Mouse (Mus musculus): ENCODE measurements at regions not wholly inside any gene's neighbourhood (a gene's known extent, or its start where the extent isn't known, plus 50 kb on each side); places are given as distances from the start of the nearest gene placed in this dataset.
A peak's percentile ranks its signal among the peaks of the same experiment; 100 is the strongest.

DNA sequence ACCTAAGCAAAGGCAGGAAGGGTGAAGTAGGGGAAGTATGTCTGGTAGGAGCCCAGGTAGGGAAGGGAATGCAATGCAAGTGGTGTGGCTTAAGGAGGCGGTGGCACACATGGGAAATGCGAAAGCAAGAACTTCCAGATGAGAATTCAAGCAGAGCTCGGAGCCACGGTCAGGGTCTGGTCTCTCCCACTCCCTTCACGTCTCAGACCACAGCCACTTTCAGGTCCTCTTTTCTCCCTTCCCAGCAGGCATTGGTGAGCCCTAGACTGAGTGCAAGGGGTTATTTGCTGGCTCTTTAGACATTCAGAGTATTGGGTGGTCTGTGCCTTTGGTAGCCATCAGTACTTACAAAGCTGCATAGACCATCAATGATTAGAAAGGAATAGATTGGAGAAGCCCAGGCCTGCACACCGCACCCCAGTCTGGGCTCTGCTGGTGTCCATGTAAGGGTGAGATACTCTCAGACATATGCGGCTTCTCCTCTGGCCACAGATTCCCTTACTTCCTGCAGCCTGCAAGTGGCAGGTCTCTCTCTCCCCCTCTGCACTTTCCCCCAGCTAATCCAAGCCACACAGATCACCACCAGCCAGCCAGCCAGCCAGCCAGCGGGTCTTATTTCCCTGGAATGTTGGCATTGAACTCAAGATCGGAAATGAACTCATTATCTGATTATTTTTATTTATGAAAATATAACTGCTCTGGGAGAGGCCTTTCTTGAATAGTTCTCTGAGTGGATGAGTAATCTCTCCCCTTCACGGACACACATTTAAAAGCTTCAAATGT, 113.6 kb downstream of the Zfp36l2 start:
- no peak for DNase-seq (ENCODE audit: low read depth in 2 of 2, low spot score in 2 of 2)

DNA sequence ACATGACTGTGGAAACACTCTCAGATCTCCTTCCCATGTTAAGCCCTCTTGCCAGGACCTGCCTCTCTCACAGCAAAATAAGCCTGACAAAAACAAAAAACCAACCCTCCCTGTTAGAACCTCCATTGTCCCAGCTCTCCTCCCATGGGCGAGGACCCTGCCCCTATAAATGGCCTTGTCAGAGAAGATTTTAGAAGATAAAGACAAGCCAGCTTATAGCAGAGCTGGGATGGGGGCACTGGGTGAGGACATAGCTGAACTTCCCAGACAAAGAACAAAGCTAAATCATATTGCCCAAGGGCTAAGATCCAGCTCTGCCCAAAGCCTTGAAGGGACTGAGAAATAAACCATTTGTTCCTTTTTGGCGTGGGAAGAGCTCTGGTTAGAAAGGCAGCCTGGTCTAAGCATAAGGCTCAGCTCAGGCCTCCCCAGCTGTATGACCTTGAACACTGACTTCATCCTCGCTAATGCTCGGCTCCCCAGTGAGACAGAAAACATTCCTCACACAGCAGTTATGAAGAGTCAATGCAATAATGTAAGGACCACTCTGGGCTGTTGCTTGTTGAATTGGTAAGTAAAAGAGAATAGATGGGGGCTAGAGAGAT, 115.2 kb downstream of the Zfp36l2 start:
- no peak for DNase-seq (ENCODE audit: low read depth in 2 of 2, low spot score in 2 of 2)

DNA sequence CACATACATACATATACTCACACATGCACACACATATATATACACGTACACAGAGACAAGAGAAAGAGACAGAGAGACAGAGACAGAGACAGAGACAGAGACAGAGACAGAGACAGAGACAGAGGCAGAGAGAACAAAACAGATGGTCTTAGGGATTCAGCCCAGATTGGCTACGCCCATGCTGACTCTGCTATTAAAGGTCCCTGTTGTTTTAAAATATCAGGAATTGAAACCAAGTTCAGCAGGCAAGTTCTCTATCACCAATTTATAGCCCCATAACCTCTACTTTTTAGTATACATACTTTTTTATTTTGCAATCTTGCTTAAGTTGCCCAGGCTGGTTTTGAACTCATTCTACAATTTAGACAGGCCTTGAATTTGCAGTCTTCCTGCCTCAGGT, 115.9 kb downstream of the Zfp36l2 start:
- no peak for DNase-seq (ENCODE audit: low read depth in 2 of 2, low spot score in 2 of 2)

DNA sequence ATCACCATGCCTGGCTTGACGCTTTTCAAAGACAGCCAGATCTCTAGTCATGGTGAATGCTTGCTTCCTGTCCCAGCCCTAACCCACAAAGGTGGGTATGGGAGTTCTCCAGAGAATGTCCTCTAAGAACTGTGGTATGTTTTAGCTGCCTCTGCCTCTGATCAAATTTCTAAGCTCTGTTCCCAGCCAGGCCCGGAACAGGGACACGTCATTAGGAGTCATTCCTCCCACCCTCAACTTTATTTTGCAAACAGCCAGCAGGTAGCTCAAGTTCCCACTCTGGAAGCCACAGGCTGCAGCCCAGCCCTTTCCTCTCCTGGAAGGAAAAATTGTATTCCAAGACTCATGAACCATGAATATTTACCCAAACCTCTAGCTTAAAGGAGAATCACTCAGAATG, 117.2 kb downstream of the Zfp36l2 start:
- no peak for DNase-seq (ENCODE audit: low read depth in 2 of 2, low spot score in 2 of 2)

DNA sequence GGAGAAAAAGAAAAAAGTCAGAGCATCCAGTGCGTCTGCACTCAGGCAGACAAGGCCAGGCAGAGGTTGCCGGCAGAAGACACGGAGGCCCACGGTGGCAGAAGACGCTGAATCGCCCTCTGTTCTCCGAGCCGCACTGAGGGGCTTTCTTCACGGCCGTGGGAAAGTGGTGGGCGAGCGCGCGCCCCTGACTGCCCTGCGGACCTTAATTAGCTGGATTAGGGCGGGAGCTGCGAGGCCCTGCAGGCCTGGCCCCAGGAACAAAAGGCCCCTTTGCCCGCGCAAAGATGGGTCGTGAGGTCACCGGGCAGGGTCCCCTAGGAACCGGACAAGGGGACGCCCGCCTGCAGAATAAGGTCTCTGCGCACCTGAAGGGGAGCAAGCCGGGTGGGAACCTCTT, 120.6 kb downstream of the Zfp36l2 start:
- DNase-seq (ENCODE audit: low read depth in 2 of 2, low spot score in 2 of 2) = no peak

DNA sequence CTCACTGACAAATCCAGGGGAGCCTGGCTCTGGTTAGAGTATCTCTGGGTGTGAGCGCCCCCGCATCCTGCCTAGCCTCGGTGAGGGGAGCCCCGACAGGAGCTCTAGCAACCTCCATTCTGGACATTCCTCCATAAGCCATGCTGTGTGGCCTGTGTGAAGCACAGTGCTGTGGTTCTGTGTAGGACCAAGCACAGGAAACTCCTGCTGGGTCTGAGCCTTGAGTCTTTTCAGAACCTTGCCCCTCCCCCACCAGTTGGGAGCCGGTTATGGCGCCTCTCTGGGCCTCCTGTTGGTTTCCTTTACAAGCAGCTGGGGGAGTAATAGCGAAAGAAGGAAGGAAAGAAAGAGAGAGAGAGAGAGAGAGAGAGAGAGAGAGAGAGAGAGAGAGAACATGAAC, 124.0 kb downstream of the Zfp36l2 start:
- DNase-seq (ENCODE audit: low read depth in 2 of 2, low spot score in 2 of 2) = peak in 1 of 2 experiments; percentile 19

DNA sequence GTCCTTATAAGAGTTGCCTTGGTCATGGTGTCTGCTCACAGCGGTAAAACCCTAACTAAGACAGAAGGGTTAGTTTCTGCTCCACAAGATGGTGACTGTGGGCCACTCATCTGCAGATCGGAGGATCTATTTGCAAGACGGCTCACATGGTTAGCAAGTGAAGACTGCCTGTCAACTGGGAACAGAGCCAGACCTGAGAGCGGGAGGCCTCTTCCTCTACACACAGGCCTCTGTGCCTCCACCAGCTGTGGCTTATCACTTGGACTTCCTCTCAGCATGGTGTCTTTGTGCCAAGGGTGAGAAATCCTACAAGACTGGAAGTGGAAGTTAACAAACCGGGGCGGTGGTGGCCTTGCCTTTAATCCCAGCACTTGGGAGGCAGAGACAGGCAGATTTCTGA, 126.1 kb downstream of the Zfp36l2 start:
- DNase-seq (ENCODE audit: low read depth in 2 of 2, low spot score in 2 of 2) = no peak

DNA sequence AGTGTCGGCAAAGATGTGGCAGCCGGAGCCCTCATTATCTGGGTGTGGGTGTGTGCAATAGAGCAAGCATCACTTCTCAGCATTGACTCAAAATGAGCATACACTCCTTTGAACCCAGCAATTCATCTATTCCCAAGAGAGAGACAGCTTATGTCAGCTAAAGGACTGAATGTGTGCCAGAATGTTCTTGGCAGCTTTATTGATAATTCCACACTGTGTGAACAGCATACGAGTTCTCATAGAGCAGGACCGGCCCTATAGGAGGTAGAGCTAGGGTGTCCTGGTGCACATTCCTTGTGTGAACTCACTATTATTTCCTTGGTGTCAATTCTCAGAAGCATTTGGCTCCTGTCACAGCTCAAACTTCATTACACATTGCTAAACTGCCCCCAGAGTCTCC, 131.3 kb downstream of the Zfp36l2 start:
- no peak for DNase-seq (ENCODE audit: low read depth in 2 of 2, low spot score in 2 of 2)

DNA sequence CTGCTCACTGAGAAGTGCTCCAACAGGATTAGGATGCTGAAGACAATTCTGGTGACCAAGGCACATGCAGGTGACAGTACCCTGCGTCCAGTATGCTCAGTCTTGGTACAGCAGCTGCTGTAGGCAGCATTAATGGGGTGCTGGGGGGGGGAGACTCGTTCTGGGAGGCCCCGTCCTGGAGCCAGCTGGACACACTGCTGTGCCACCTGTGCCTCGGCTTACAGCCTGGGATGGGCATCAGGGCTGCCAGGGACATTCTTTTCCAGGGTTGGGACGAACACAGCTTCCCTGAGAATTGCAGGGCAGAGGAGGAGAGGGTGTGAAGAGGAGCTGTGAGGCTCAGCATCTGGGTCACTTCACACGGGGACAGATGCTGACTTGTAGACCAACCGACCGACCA, 135.3 kb downstream of the Zfp36l2 start:
- DNase-seq (ENCODE audit: low read depth in 2 of 2, low spot score in 2 of 2) = no peak

DNA sequence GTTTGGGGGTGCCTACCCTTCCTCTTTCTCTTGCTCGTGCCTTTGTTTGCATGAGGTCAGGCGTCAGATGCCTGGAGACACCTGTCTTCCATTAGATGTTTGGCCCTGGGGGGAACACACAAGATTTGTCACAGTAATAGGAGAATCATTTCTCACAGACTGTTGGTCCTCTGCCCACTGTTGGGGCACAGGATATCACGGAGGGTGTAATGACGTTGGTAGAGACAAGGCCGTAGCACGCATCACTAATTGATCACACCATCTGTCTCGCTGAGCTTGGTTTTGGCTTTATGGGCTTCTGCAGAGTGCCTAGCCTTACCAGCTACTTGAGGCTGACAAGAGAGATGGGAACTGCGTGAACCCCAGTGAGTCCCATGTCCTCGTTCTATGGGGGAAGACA, 136.5 kb downstream of the Zfp36l2 start:
- DNase-seq (ENCODE audit: low read depth in 2 of 2, low spot score in 2 of 2) = no peak

DNA sequence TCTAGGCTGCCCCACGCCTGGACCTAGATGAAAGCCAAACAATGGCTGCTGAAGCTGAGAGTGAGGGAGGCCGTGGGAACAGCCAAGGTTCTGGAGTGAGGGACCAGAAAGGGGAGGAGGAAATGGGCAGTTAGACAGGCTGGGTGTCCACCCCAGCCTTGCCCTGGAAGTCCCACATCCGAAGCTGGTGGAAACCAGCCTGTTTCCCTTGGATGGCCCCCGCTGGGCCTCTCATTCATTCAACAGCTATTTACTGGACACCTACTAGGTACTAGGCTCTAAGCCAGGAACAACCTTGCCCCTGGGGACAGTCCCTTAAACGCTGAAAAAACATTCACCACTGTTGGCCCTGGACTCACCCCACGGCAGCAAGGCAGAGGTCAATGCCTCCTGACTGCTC, 139.2 kb downstream of the Zfp36l2 start:
- DNase-seq (ENCODE audit: low read depth in 2 of 2, low spot score in 2 of 2) = no peak

DNA sequence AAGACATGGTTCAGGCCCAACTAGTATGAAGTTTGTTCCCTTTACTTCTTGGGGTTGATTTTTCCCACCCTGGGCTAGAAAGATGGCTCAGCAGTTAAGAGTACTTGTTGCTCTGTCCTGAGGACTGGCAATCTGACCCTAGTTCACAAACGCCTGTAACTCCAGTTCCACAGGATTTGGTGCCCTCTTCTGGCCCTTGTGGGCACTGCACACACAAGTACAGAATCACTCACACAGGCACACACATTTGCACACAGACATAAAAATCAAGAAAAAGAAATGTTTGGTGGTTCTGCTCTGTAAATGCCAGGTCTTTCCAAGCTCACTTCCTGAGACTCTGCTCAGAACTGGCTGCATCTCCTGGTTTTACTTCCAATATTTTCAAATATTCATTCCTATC, 140.2 kb downstream of the Zfp36l2 start:
- no peak for DNase-seq (ENCODE audit: low read depth in 2 of 2, low spot score in 2 of 2)

DNA sequence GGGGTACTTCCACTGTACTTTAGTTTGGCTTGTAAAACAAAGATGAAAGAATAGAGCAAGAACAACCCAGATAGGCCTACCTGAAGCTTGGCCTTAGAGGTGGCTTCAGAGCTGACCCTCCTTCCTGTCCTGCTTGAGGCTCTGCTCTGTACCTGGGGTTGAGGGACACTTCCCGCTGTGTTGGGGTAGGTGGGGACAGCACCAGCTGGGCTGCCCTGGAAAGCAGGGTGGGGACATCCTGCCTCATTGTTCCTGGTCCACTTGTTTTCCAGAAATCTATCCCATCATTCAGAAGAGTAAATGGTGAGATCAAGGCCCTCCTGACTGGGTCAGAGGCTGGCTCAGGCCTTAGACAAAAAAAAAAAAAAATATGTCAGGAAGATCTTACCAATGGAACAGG, 141.9 kb downstream of the Zfp36l2 start:
- DNase-seq (ENCODE audit: low read depth in 2 of 2, low spot score in 2 of 2) = no peak

DNA sequence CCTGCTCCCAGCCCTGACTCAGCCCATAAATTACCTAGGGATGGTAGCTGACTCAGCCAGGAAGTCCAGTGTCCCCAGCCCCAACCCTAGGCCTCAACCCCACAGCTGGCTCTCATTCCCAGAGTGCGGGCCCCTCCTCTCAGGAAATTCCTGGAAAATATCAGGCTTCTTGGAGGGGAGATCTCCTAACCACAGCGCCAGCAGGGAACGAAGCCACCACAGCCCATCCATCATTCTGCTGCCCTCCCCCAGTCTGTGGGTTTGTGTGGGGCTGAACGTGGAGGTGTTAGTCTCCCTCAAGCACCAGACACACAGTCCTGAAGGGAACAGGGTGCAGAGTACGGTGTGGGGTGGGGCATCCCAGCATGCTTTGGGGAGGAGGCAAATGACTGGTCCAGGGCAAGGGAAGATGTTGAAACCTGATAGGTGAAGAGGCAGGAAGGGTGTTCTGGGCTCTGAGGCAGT, 143.2 kb downstream of the Zfp36l2 start:
- no peak for DNase-seq (ENCODE audit: low read depth in 2 of 2, low spot score in 2 of 2)

DNA sequence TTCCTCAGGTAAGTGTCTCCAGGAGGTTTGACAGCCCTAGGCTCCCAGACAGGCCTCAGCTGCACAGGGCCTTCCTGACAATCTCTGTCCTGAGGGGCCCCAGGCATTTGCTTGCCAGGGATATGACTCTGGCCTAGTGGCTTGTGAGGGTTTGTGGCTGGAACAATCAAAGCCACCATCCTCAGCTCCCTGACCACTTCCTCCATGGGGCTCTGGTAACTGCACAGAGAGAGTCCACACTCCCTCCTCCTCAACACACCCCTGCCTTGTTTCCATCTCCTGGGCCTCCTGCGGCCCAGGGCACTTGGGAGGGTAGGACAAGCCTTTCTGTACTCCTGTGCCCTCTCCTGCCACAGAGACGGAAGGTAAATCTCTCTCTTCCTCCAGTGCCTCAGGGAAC, 144.6 kb downstream of the Zfp36l2 start:
- DNase-seq (ENCODE audit: low read depth in 2 of 2, low spot score in 2 of 2) = no peak

DNA sequence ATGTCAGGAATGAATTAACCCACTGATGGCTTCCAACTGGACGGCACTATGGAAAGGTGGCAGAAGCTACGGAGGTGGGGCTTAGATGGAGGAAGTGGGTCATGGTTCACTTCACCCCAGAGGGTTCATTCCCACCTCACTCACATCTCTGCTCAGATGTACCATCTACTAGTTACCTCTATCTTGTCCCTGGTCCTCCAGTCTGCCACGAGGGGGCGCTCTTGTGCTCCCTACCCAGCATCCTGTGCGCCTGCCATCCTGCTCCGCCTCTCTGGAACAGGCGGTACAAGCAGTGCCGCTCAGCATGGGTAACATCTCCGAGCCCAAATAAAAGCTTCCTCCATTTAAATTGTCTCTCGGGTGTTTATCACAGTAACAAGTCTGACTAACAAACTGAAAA, 148.3 kb downstream of the Zfp36l2 start:
- no peak for DNase-seq (ENCODE audit: low read depth in 2 of 2, low spot score in 2 of 2)

DNA sequence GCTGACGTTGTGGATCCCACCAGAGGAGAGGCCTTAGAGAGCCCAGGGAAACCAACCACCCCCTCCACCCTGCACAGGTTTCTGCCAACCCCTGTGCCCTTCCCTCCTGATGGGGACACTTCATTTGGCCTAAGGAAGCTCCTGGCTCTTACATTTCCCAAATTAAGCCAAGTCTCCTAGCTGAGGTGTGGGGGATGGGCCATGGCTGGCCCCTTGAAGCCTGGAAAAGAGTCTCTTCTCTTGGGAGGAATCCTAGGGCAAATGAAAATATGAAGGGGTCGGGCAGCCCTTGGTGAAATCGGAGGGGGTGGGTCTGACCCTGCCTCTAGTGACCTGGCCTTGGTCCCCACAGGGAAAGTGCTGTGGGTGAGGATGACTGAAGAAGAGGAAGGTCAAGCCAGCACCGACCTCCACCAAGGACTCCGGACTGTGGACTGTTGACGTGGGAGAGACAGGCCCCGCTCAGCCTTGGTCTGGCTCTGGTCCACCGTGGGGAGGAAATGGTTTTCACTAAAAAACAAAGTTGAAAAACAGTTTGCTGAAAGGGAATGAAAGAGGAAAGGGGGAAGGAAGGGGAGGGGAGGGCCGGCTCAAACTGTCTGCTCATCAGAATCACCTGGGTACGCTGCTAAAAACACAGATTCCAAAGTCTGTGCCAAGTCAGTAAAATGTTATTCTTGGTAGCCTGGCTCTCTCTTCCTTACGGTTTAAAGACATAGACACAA, 150.0 kb downstream of the Zfp36l2 start:
- DNase-seq (ENCODE audit: low read depth in 2 of 2, low spot score in 2 of 2) = no peak

DNA sequence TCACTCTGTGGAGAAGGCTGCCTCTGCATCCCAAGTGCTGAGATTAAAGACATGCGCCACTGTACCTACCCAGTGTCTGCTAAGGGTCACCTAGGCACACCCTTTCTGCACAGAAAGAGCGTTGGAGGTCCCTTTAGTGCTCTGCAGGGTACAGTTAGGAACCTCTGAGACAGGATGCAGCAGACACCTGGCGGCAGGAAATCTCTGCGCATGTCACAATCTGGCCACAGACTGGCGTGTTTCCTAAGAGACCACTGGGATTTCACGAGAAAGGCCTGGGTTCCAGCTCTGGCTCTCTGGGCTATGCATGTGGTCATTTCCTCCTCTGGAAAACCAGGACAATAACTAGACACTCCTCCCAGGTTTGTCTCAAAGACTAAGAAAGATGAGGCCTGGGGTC, 151.7 kb downstream of the Zfp36l2 start:
- peak; percentile 26 to 41 for DNase-seq (ENCODE audit: low read depth in 2 of 2, low spot score in 2 of 2)

DNA sequence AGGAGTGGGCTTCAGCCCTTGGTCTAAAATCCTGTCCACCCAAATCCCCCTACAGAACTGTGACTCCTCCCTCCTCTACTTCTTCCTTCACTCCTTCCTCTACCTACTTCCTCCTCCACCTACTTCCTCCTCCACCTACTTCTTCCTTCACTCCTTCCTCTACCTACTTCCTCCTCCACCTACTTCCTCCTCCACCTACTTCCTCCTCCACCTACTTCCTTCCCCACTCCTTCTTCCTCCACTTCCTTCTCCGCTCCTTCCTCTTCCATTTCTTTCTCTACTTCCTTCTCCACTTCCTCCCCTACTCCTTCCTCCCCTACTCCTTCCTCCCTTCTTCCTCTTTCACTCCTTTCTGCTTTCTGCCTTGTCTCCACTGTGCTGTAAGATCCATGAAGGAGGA, 152.9 kb downstream of the Zfp36l2 start:
- no peak for DNase-seq (ENCODE audit: low read depth in 2 of 2, low spot score in 2 of 2)

DNA sequence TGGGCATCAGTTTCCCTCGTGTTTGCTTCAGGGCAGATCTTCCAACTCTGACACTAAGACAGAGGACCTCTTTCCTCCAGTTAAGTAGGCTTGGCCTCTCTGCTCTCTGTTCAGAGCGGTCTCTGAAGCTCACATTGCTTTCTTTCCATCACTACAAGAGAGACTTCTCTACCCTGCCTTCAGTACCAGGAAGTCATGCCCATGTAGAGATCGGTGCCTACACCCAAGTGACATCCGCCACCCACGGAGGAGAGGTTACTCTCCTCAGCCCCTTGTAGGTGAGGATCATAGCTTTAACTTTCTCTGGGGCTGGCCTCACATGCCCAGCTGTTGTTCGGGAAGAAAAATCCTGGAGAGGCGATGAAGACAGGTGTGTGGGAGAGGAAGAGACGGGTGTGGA, 155.3 kb downstream of the Zfp36l2 start:
- peak; percentile 39 to 55 for DNase-seq (ENCODE audit: low read depth in 2 of 2, low spot score in 2 of 2)

DNA sequence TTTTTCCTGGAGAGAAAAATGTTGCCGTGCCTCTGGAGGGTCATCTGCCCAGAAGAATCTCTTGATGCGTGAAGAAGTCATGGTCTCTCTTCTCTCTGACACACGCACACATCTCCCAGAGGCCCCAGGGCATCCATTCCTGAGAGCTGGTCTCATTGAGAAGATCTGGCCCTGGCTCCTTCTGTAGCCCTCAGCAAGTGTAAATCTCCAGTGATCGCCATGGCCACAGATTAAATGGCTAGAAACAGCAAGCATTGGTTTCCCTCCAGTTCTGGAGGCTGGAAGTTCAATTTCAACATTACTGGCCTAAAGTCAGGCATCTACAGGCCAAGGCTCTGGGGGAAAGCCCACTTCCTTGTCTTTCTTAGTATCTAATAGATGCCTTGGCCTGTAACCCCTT, 155.9 kb downstream of the Zfp36l2 start:
- no peak for DNase-seq (ENCODE audit: low read depth in 2 of 2, low spot score in 2 of 2)

DNA sequence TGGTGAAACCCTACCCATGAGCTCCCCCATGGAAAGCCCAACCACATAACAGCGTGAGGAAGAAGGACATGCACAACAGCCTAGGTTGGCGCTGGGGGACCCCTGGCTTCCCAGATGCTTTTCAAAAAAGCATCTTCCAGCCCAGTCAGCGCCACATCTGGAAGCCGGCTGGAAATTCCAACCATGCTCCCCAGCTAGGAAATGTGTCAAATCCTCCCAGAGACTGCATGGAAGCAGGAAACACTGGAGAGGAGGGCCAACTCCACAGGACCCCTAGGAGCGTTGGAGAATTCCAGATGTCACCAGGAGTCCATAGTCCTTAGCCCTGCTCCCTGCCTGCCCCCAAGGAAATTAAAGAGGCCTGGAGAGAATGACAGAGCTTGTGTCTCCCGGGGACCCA, 156.4 kb downstream of the Zfp36l2 start:
- no peak for DNase-seq (ENCODE audit: low read depth in 2 of 2, low spot score in 2 of 2)
